14 mouse cellular contexts compared by ENCODE assay signal in the genomic region with DNA sequence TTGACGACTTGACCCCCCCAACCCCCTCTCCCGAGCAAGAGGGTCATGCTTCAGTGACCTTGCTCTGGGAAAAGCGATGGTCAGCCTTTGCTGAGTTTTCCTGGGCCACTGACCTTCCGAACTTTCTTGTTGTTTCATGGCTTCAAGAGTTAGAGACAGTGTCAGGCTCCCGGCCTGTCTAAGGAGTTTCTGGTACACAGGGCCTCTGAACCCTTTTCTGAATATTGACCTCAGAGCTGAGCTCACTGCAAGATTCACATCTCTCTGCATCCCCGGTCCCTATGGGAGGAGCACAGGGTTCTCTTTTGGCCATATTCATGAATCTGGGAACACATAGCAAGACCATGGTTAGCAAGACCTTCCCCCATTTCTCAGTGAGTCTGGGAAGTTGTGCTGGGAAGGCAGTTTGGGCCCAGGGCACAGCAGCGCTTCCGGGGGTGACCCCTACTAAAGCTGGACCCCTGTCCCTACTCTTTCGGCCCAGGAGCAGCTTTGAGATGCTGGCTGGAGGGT. TPM values are rescaled to one million over a fixed set of nuclear protein-coding genes. Genes with fewer than 3 reads are reported as not detected.
A peak's percentile ranks its signal among the peaks of the same experiment; 100 is the strongest.
DNase-seq lines count a peak whose midpoint lies in the region; ATAC-seq and TF ChIP-seq lines count a peak whose summit lies in the region.
"Had no signal": no experiment of that assay in that cellular context is flagged by ENCODE, and none has a peak within 500 bp of the region (broad histone marks: within the 10 kb centered on the region; RNA-seq: fewer than 3 reads in every experiment).

No protein-coding gene starts in this region.

- peaks cover 5% of the 10 kb centered on the region; the same call in 1 of the 2 replicates for H3K36me3 ChIP-seq in hindbrain, embryonic 10.5 days
- H3K36me3 ChIP-seq in midbrain, embryonic 13.5 days = no peaks in the 10 kb centered on the region
- H3K36me3 ChIP-seq: heart, embryonic 10.5 days; kidney, embryonic 15.5 days; limb, embryonic 12.5 days had no signal

- peaks cover 93% of the 10 kb centered on the region for H3K27me3 ChIP-seq in hindbrain, embryonic 10.5 days (ENCODE audit: insufficient read depth, poor library complexity, severe bottlenecking)
- peaks cover 54% of the 10 kb centered on the region for H3K27me3 ChIP-seq in midbrain, embryonic 13.5 days

- H3K4me2 ChIP-seq in midbrain, embryonic 13.5 days (replicated peaks) = peak overlapping the region; percentile 90

- no peaks in the 10 kb centered on the region for H3K9me3 ChIP-seq in hindbrain, embryonic 10.5 days
- no peaks in the 10 kb centered on the region for H3K9me3 ChIP-seq in midbrain, embryonic 13.5 days
- H3K9me3 ChIP-seq: heart, embryonic 10.5 days; kidney, embryonic 15.5 days; limb, embryonic 12.5 days had no signal

- TF ChIP-seq CTCF in left cerebral cortex, adult 2 months (IDR thresholded peaks at IDR 0.05) = no peak
- no peak for TF ChIP-seq CTCF in olfactory bulb, adult 2 months (IDR thresholded peaks at IDR 0.05; ENCODE audit: insufficient read depth, low read depth, low read length)

- intact Hi-C loops in left cerebral cortex, adult 2 months (cut with DNase I) = loop anchor here (1.0 to 2.0 kb wide), 3 partner anchors 50 to 152 kb away; no protein-coding TSS in a partner anchor
- intact Hi-C loops in left cerebral cortex, postnatal 25 days (cut with DNase I) = loop anchor here (2.0 kb wide), 1 partner anchor 50 kb away; no protein-coding TSS in a partner anchor

- H3K4me1 ChIP-seq in hindbrain, embryonic 10.5 days (replicated peaks) = peaks cover 67% of the 10 kb centered on the region
- H3K4me1 ChIP-seq in midbrain, embryonic 13.5 days (replicated peaks) = peaks cover 51% of the 10 kb centered on the region
- peaks cover 25% of the 10 kb centered on the region for H3K4me1 ChIP-seq in olfactory bulb, adult 2 months (ENCODE audit: control insufficient read depth, insufficient read depth, low read length)

- H3K9ac ChIP-seq in midbrain, embryonic 13.5 days (replicated peaks) = peak overlapping the region; percentile 49
- H3K9ac ChIP-seq: kidney, embryonic 15.5 days; limb, embryonic 12.5 days; liver, postnatal 0 days had no signal

- H3K27ac ChIP-seq in left cerebral cortex, adult 2 months = peak overlapping the region; percentile 44; the same call in 1 of the 2 replicates
- peak overlapping the region; percentile 90 for H3K27ac ChIP-seq in hindbrain, embryonic 10.5 days
- H3K27ac ChIP-seq in midbrain, embryonic 13.5 days = peak overlapping the region; percentile 97
- H3K27ac ChIP-seq in olfactory bulb, adult 2 months (ENCODE audit: insufficient read depth, low read depth, low read length) = peak overlapping the region; percentile 73
- H3K27ac ChIP-seq: heart, embryonic 10.5 days; kidney, embryonic 15.5 days; limb, embryonic 12.5 days had no signal

- ATAC-seq in midbrain, embryonic 13.5 days = no peak
- ATAC-seq in erythroid progenitor cell, adult 5-6 weeks (replicated peaks; ENCODE audit: low FRiP score, poor library complexity, severe bottlenecking) = no peak
- ATAC-seq: liver, postnatal 0 days had no signal

- WGBS in hindbrain, embryonic 10.5 days = 4% methylated on average over 9 of the region's 9 CpGs
- 6% methylated on average over 9 of the region's 9 CpGs for whole genome bisulfite sequencing in midbrain, embryonic 13.5 days
- WGBS in olfactory bulb, adult 2 months = 52% methylated on average over 9 of the region's 9 CpGs

- no peak for TF ChIP-seq POLR2A in olfactory bulb, adult 2 months (IDR thresholded peaks at IDR 0.05; ENCODE audit: insufficient read depth, low read depth, low read length)

- no peak for DNase-seq in left cerebral cortex, adult 2 months (ENCODE audit: extremely low spot score in 1 of 2, low spot score in 2 of 2)
- no peak for DNase-seq in left cerebral cortex, postnatal 25 days (ENCODE audit: low spot score in 2 of 2)
- DNase-seq in hindbrain, embryonic 10.5 days (ENCODE audit: low spot score) = peak; percentile 60
- no peak for DNase-seq in natural killer cell, adult 2 months (ENCODE audit: low spot score in 2 of 2)
- DNase-seq in kidney, adult 8-10 months = no peak
- DNase-seq: adrenal gland, adult 8-10 months; liver, postnatal 0 days; thymus, postnatal 25 days had no signal

- no peak overlapping the region for H3K4me3 ChIP-seq in left cerebral cortex, adult 2 months
- H3K4me3 ChIP-seq in hindbrain, embryonic 10.5 days = peak overlapping the region; percentile 39
- H3K4me3 ChIP-seq in midbrain, embryonic 13.5 days (replicated peaks) = 0 out of 2 replicates have a peak overlapping the region, but pooled peaks have one; percentile 29
- H3K4me3 ChIP-seq in olfactory bulb, adult 2 months (ENCODE audit: insufficient read depth, low read depth, low read length) = no peak overlapping the region

RNA-seq across cellular contexts. Expression of a gene that starts 30.7 kb away (rescaled TPM):
- total RNA-seq in left cerebral cortex, adult 2 months (2021) = 100 to 1,000 TPM in 1 of 2 experiments, 10 to 100 TPM in 1; 86.7 to 100 TPM
- 10 to 100 TPM; 75.5 to 87.3 TPM for total RNA-seq in left cerebral cortex, postnatal 25 days (2021)
- 38.5 and 43.0 TPM in 2 replicates for polyA plus RNA-seq in hindbrain, embryonic 10.5 days (2016; fragmentation: Nextera tagmentation; extraction: Ambion mirVana)
- 22.0 and 23.8 TPM in 2 replicates for polyA plus RNA-seq in midbrain, embryonic 13.5 days (2015; fragmentation: Nextera tagmentation; extraction: Ambion mirVana)
- 134 TPM in 1 of 2 replicates, not detected in the other for polyA plus RNA-seq in olfactory bulb, adult 2 months (2012; ENCODE audit: insufficient read depth, insufficient read length, low replicate concordance, missing spikeins)
- 14.7 and 28.5 TPM in 2 replicates for total RNA-seq in erythroid progenitor cell, adult 5-6 weeks (2015; ENCODE audit: low replicate concordance)
- 50.2 and 51.1 TPM in 2 replicates for total RNA-seq in erythroid progenitor cell, adult 5-6 weeks (2017; ENCODE audit: low replicate concordance)

Comparison
In these comparisons a context has a peak if more than half of its experiments do, and no peak if none do; other contexts are left out.
1. H3K27ac ChIP-seq: peak in every context shown above with its lines; median percentile 97 in midbrain, embryonic 13.5 days; 90 in hindbrain, embryonic 10.5 days; 73 in olfactory bulb, adult 2 months; 44 in left cerebral cortex, adult 2 months.
2. H3K4me3 ChIP-seq: peak in hindbrain, embryonic 10.5 days (single experiment) and midbrain, embryonic 13.5 days (single experiment); none in left cerebral cortex, adult 2 months (single experiment) and olfactory bulb, adult 2 months (single experiment).